Mouse (Mus musculus) megakaryocyte progenitor cell, adult 5-6 weeks (primary cell): ENCODE results near the gene Cstl1. TPM values are rescaled to one million over a fixed set of nuclear protein-coding genes. Genes with fewer than 3 reads are reported as not detected.
"Not testable (repeated sequence)": the region's sequence is repeated elsewhere in the genome, so short reads cannot be mapped to it uniquely, and the experiment has no call there.

Experiments
- ATAC-seq: replicated peaks from 2 replicates; pipeline ENCODE4 v1.8.0; 2016; ENCODE audit warnings: mild to moderate bottlenecking, moderate TSS enrichment, inconsistent platforms; ENCODE audit not compliant: poor library complexity
- total RNA-seq, 2 experiments: library from RNA; stranded (forward) in 1 of 2; stranded (reverse) in 1 of 2; fragments of 157-497, 149-512 nt in 1 of 2; fragments of 200-1000 nt in 1 of 2; gene quantifications; 2 replicates each; pipeline versions ENCODE4 v1.2.3 to v1.2.4; 2015 to 2017

Cstl1 gene
- total RNA-seq (2015) (not detected in 2 replicates), total RNA-seq (2017) (not detected in 2 replicates)

GRCm38 (mm10) chr2:148750058-148750457 is at the start of gene Cstl1:
Gene Cstl1, plus strand, starts transcription at chr2:148750358.
- ATAC-seq, result no peak

GRCm38 (mm10) chr2:148706409-148707201 is 43.6 kb upstream of the Cstl1 start:
- ATAC-seq, result peak; percentile 89

GRCm38 (mm10) chr2:148707202-148707530 is 43.0 kb upstream of the Cstl1 start:
- ATAC-seq, result no peak

- no peak for ATAC-seq
Measured at GRCm38 (mm10) chr2:148712326-148712725, 37.8 kb upstream of the Cstl1 start.

GRCm38 (mm10) chr2:148717072-148717471 is 33.1 kb upstream of the Cstl1 start:
- ATAC-seq, result no peak

GRCm38 (mm10) chr2:148719271-148719995 is 30.7 kb upstream of the Cstl1 start:
- ATAC-seq, result peak; percentile 63

GRCm38 (mm10) chr2:148731614-148732326 is 18.4 kb upstream of the Cstl1 start:
- peak; percentile 33 for ATAC-seq

- ATAC-seq, result peak; percentile 98
Measured at GRCm38 (mm10) chr2:148732327-148733000, 17.7 kb upstream of the Cstl1 start, which contains the start of gene Napb. Gene Napb, minus strand, starts transcription at chr2:148732467.

GRCm38 (mm10) chr2:148743001-148743400 is 7.2 kb upstream of the Cstl1 start:
- ATAC-seq, result no peak

GRCm38 (mm10) chr2:148743846-148744407 is 6.2 kb upstream of the Cstl1 start:
- no peak for ATAC-seq

GRCm38 (mm10) chr2:148751893-148752813 is 2.0 kb downstream of the Cstl1 start:
- peak; percentile 95 for ATAC-seq

GRCm38 (mm10) chr2:148754310-148754846 is 4.2 kb downstream of the Cstl1 start:
- 0 out of 2 replicates have a peak, but pooled peaks have one; percentile 10 for ATAC-seq

GRCm38 (mm10) chr2:148763648-148764388 is 13.7 kb downstream of the Cstl1 start:
- peak; percentile 92 for ATAC-seq

GRCm38 (mm10) chr2:148771397-148771796 is 21.2 kb downstream of the Cstl1 start, which contains the start of gene Cst11:
Gene Cst11, minus strand, starts transcription at chr2:148771497.
- ATAC-seq, result not testable (repeated sequence)

GRCm38 (mm10) chr2:148781709-148782108 is 31.6 kb downstream of the Cstl1 start, which contains the start of gene 8030411F24Rik:
Gene 8030411F24Rik, plus strand, starts transcription at chr2:148782009.
- no peak for ATAC-seq

GRCm38 (mm10) chr2:148789142-148789541 is 39.0 kb downstream of the Cstl1 start, which contains the start of gene Cst12:
Gene Cst12, plus strand, starts transcription at chr2:148789361.
- ATAC-seq, result no peak

- ATAC-seq, result no peak
Measured at GRCm38 (mm10) chr2:148798485-148798884, 48.3 kb downstream of the Cstl1 start, which contains the start of gene Cst8. Gene Cst8, plus strand, starts transcription at chr2:148798785.

- ATAC-seq, result peak; percentile 37; the same call in 1 of the 2 replicates
Measured at GRCm38 (mm10) chr2:148801491-148801921, 51.3 kb downstream of the Cstl1 start.
